Mouse (Mus musculus) yolk sac, embryonic 10.5 days (tissue): Measurements from ENCODE around the gene Tes.

Experiments
- DNase-seq: peaks from one replicate; pipeline ENCODE4 v3.0.0-alpha.2; 2017; ENCODE audit warnings: low spot score

Tes gene

GRCm38 (mm10) chr6:17079304-17079703 lies 14.4 kb downstream of the Tes start:
- no peak for DNase-seq

- no peak for DNase-seq
Observed at GRCm38 (mm10) chr6:17079826-17080225, 14.9 kb downstream of the Tes start.

- no peak for DNase-seq
Observed at GRCm38 (mm10) chr6:17082238-17082637, 17.3 kb downstream of the Tes start.

- DNase-seq = no peak
Observed at GRCm38 (mm10) chr6:17082800-17083199, 17.9 kb downstream of the Tes start.

- DNase-seq = peak; percentile 21
Observed at GRCm38 (mm10) chr6:17087485-17087884, 22.5 kb downstream of the Tes start.

GRCm38 (mm10) chr6:17097301-17097700 lies 32.4 kb downstream of the Tes start:
- no peak for DNase-seq

- DNase-seq = no peak
Observed at GRCm38 (mm10) chr6:17098559-17098958, 33.6 kb downstream of the Tes start.

- no peak for DNase-seq
Observed at GRCm38 (mm10) chr6:17099477-17100130, 34.7 kb downstream of the Tes start.

- DNase-seq = peak; percentile 6
Observed at GRCm38 (mm10) chr6:17105714-17106113, 40.8 kb downstream of the Tes start.

- no peak for DNase-seq
Observed at GRCm38 (mm10) chr6:17106493-17106892, 41.5 kb downstream of the Tes start.

GRCm38 (mm10) chr6:17109204-17109603 lies 44.3 kb downstream of the Tes start:
- DNase-seq = no peak

GRCm38 (mm10) chr6:17110564-17111100 lies 45.7 kb downstream of the Tes start:
- DNase-seq = no peak

- DNase-seq = no peak
Observed at GRCm38 (mm10) chr6:17112081-17112480, 47.1 kb downstream of the Tes start.

- no peak for DNase-seq
Observed at GRCm38 (mm10) chr6:17112990-17113389, 48.0 kb downstream of the Tes start.

- DNase-seq = no peak
Observed at GRCm38 (mm10) chr6:17114588-17114987, 49.6 kb downstream of the Tes start.

- no peak for DNase-seq
Observed at GRCm38 (mm10) chr6:17115046-17115790, 50.3 kb downstream of the Tes start.

GRCm38 (mm10) chr6:17119521-17120232 lies 54.7 kb downstream of the Tes start:
- no peak for DNase-seq

- no peak for DNase-seq
Observed at GRCm38 (mm10) chr6:17140021-17140420, 75.1 kb downstream of the Tes start.

GRCm38 (mm10) chr6:17142577-17143359 lies 77.8 kb downstream of the Tes start:
- DNase-seq = no peak

- DNase-seq = no peak
Observed at GRCm38 (mm10) chr6:17151071-17151715, 86.2 kb downstream of the Tes start.

- no peak for DNase-seq
Observed at GRCm38 (mm10) chr6:17152551-17152950, 87.6 kb downstream of the Tes start.
